Mouse (Mus musculus) forebrain, embryonic 16.5 days (tissue): ENCODE results near the gene Lpin2. TPM values are rescaled to one million over a fixed set of nuclear protein-coding genes. Genes with fewer than 3 reads are reported as not detected.

ENCODE experiments used
- ATAC-seq: fragments of 200-750 bp; cut with Nextera tagmentation; 2 replicates; pipeline ENCODE4 v1.8.0; 2017; ENCODE audit warnings: mild to moderate bottlenecking, moderate library complexity
- H3K27ac ChIP-seq: fragments of 300-500 bp; sonication (generic); 2 replicates; pipeline ENCODE4 v1.5.1; 2014; ENCODE audit warnings: low read length, control low read depth
- H3K27me3 ChIP-seq: fragments of 300-500 bp; sonication (generic); replicated peaks from 2 replicates; pipeline ENCODE4 v1.6.1; 2014; ENCODE audit warnings: low read length; ENCODE audit not compliant: control insufficient read depth, insufficient read depth
- H3K36me3 ChIP-seq: fragments of 300-500 bp; sonication (generic); 2 replicates; pipeline ENCODE4 v1.6.1; 2014; ENCODE audit not compliant: control insufficient read depth, insufficient read depth
- H3K4me1 ChIP-seq: fragments of 300-500 bp; sonication (generic); replicated peaks from 2 replicates; pipeline ENCODE4 v1.6.1; 2014; ENCODE audit warnings: low read length; ENCODE audit not compliant: control insufficient read depth, insufficient read depth
- H3K4me2 ChIP-seq: fragments of 300-500 bp; sonication (generic); 2 replicates; pipeline ENCODE4 v1.6.1; 2014; ENCODE audit warnings: mild to moderate bottlenecking, low read length, control low read depth
- H3K4me3 ChIP-seq: fragments of 300-500 bp; sonication (generic); replicated peaks from 2 replicates; pipeline ENCODE4 v1.5.1; 2014; ENCODE audit warnings: mild to moderate bottlenecking, low read length, control low read depth
- H3K9ac ChIP-seq: fragments of 300-500 bp; sonication (generic); replicated peaks from 2 replicates; pipeline ENCODE4 v1.6.1; 2014; ENCODE audit warnings: low read depth, low read length, control low read depth
- H3K9me3 ChIP-seq: fragments of 300-500 bp; sonication (generic); 2 replicates; pipeline ENCODE4 v1.6.1; 2016; ENCODE audit warnings: low read length; ENCODE audit not compliant: control insufficient read depth
- WGBS: fragments of 180-500 bp; shearing (Covaris S2); extraction: QIAGEN DNeasy Blood & Tissue Kit; methylation state at CpG from one replicate; pipeline ENCODE4 v1.1.7; 2014; 5-methylcytosine and 5-hydroxymethylcytosine counted together
- polyA plus RNA-seq: library from polyadenylated mRNA; unstranded; fragments of >200 nt; fragmentation: Nextera tagmentation; extraction: Ambion mirVana; gene quantifications from 2 replicates; pipeline ENCODE4 v1.2.1, GENCODE M21; 2015

Lpin2 gene
- polyA plus RNA-seq, 1 experiment from 2014 or later: 40.1 TPM

- Histone ChIP-seq H3K9ac (no peak overlapping the region), H3K36me3 (no peaks in the 10 kb centered on the region), H3K4me1 (no peaks in the 10 kb centered on the region), H3K27me3 (no peaks in the 10 kb centered on the region), H3K4me2 (no peak overlapping the region), H3K4me3 (no peak overlapping the region), H3K9me3 (no peaks in the 10 kb centered on the region), H3K27ac (no peak overlapping the region)
- ATAC-seq: no peak
- WGBS: 67% methylated on average over 10 of the region's 10 CpGs
Observed at GRCm38 (mm10) chr17:71288808-71289548, 106.6 kb downstream of the Lpin2 start.

DNA sequence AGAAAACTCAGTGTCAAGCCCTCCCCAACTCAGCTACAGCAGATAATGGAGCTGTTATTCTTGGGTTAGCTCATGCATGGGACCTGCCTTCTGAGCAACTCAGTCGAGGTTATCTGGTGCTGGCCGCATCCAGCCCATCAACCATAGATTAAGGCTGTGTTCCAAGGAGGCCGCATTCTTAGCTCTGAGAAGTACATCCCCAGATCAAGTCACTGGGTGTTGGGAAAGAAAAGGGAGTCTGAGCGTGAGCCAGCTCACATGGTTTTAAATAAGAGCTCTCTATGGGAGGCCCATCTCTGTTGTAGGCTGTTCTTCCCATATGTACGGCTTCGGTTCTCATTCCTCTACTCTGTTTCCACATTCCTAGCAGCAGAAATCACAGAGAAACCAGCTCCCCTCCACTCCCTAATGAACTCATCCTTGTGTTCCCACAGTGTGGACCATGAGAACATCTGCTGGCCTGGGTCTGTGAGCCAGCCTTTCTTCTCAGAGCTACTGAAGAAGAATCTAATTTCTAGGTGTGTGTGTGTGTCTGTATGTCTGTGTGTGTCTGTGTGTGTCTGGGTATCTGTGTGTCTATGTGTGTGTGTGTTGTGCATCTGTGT lies 107.3 kb downstream of the Lpin2 start:
- no peaks in the 10 kb centered on the region for H3K27me3 ChIP-seq
- no peak overlapping the region for H3K4me3 ChIP-seq
- no peak overlapping the region for H3K4me2 ChIP-seq
- H3K9me3 ChIP-seq: no peaks in the 10 kb centered on the region
- no peak for ATAC-seq
- no peak overlapping the region for H3K27ac ChIP-seq
- 52% methylated on average over 6 of the region's 6 CpGs for WGBS
- H3K36me3 ChIP-seq: no peaks in the 10 kb centered on the region
- no peaks in the 10 kb centered on the region for H3K4me1 ChIP-seq
- H3K9ac ChIP-seq: no peak overlapping the region

- no peak overlapping the region for H3K4me3 ChIP-seq
- H3K36me3 ChIP-seq: no peaks in the 10 kb centered on the region
- no peaks in the 10 kb centered on the region for H3K27me3 ChIP-seq
- H3K4me1 ChIP-seq: no peaks in the 10 kb centered on the region
- H3K9ac ChIP-seq: no peak overlapping the region
- no peak overlapping the region for H3K27ac ChIP-seq
- ATAC-seq: no peak
- 84% methylated on average over 7 of the region's 7 CpGs for WGBS
- no peak overlapping the region for H3K4me2 ChIP-seq
- H3K9me3 ChIP-seq: no peaks in the 10 kb centered on the region
Observed at GRCm38 (mm10) chr17:71290486-71291410, 108.4 kb downstream of the Lpin2 start.

GRCm38 (mm10) chr17:71291897-71292420 lies 109.6 kb downstream of the Lpin2 start:
- Histone ChIP-seq H3K36me3 (no peaks in the 10 kb centered on the region), H3K4me2 (no peak overlapping the region), H3K4me1 (no peaks in the 10 kb centered on the region), H3K9me3 (no peaks in the 10 kb centered on the region), H3K27me3 (no peaks in the 10 kb centered on the region), H3K27ac (no peak overlapping the region), H3K4me3 (no peak overlapping the region), H3K9ac (no peak overlapping the region)
- 92% methylated on average over 6 of the region's 6 CpGs for WGBS
- ATAC-seq: no peak

- no peaks in the 10 kb centered on the region for H3K36me3 ChIP-seq
- H3K9ac ChIP-seq: no peak overlapping the region
- 78% methylated on average over 4 of the region's 4 CpGs for WGBS
- no peaks in the 10 kb centered on the region for H3K9me3 ChIP-seq
- no peak overlapping the region for H3K4me3 ChIP-seq
- H3K4me1 ChIP-seq: no peaks in the 10 kb centered on the region
- ATAC-seq: no peak
- no peak overlapping the region for H3K27ac ChIP-seq
- H3K4me2 ChIP-seq: no peak overlapping the region
- no peaks in the 10 kb centered on the region for H3K27me3 ChIP-seq
Observed at GRCm38 (mm10) chr17:71292897-71293296, 110.5 kb downstream of the Lpin2 start.

DNA sequence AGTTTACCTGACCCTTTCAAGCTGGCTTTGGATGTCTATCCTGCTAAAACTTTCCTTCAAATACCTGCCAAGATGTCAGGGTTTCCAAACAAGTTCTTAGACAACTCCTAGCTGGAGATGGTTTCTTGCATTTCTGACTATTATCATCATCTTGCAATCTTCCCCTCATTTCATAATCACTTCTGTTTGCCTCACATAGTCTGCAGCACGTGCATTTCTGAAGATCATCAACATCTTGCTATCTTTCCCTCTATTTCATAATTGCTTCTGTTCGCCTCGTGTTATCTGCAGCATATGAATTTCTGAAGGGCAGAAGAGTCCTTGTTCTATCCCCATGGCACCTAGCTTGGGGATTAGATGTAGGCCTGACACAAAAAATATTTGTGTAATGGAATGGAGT lies 112.2 kb downstream of the Lpin2 start:
- Histone ChIP-seq H3K27ac (no peak overlapping the region), H3K4me3 (no peak overlapping the region), H3K27me3 (no peaks in the 10 kb centered on the region), H3K9ac (no peak overlapping the region), H3K4me2 (no peak overlapping the region), H3K36me3 (no peaks in the 10 kb centered on the region), H3K4me1 (no peaks in the 10 kb centered on the region), H3K9me3 (no peaks in the 10 kb centered on the region)
- no peak for ATAC-seq
- WGBS: 87% methylated on average over 3 of the region's 3 CpGs

Other genes starting within 250 kb of the Lpin2 start
- 0.77 and 1.3 TPM in 2 replicates for gene Myom1, start 179.9 kb upstream of the Lpin2 start, polyA plus RNA-seq
- 110 and 142 TPM in 2 replicates for gene Myl12a, start 179.7 kb upstream of the Lpin2 start, polyA plus RNA-seq
- gene Emilin2, start 129.4 kb downstream of the Lpin2 start, polyA plus RNA-seq: 1.2 and 1.4 TPM in 2 replicates